Mouse (Mus musculus) CH12.LX (cell line): ENCODE measurements around the gene Dgcr2.

ENCODE experiments used
- CTCF ChIP-seq, 2 experiments: IDR thresholded peaks in 1 of 2; conservative IDR thresholded peaks in 1 of 2; 2 replicates each; pipeline ENCODE4 v1.5.1; 2011 to 2012; ENCODE audit warnings: low read depth in 2 of 2, low read length in 2 of 2, improper control_type of control experiment in 1 of 2, inconsistent platforms in 1 of 2, mild to moderate bottlenecking in 1 of 2, moderate library complexity in 1 of 2
- HCFC1 ChIP-seq: IDR thresholded peaks from 2 replicates; pipeline ENCODE4 v1.6.1; 2012; ENCODE audit warnings: low read depth, mild to moderate bottlenecking, inconsistent platforms, low read length, improper control_type of control experiment
- MYC ChIP-seq: IDR thresholded peaks from 2 replicates; pipeline ENCODE4 v1.6.1; 2011; ENCODE audit warnings: low read depth, mild to moderate bottlenecking, improper control_type of control experiment, low read length

DNA sequence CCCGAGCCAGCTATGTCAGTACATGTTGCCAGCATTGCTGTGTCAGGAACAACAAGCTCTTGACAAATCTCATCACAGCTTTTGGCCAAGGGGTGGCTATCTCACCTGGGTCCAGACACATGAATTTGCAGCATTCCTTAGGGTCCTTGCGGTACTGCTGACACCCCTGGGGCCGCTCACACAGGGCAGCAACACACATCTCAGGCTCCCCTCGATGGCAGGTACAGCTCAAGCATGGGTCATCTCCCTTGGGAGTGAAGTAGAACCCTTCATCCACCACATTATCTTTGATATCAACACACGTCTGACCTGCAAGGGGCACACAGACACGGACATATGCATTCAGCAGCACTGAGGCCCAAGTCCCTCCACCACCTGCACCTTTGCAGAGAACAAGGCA lies 48.9 kb downstream of the Dgcr2 start:
- TF ChIP-seq MYC (no peak), CTCF (conservative IDR thresholded peaks at IDR 0.05 in 1 of 2, IDR thresholded peaks at IDR 0.05 in 1 of 2; ENCODE audit: low read depth in 2 of 2, low read length in 2 of 2) (no peak), HCFC1 (no peak)
